ENCODE assay signal across 22 mouse cellular contexts in the genomic region with DNA sequence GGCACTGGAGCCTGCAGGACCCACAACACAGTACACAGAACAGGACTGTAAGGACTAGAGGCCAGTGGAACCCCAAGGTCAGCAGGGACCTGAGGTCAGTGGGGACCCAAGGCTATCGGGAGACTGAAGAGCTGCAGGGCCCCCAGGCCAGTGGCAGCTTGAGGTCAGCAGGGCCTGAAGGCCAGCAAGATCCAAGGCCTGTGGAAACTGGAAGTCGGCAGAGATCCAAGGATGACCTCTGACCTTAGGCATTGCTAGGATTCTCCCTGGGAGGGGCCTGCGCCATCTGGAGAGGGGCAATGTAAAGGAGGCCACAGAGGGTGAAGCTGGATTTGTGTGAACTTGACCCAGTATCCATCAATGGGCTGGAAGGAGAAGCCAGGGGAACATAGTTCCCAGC. TPM values are rescaled to one million over a fixed set of nuclear protein-coding genes. Genes with fewer than 3 reads are reported as not detected.
DNase-seq lines count a peak whose midpoint lies in the region; ATAC-seq and TF ChIP-seq lines count a peak whose summit lies in the region.
"Had no signal": no experiment of that assay in that cellular context is flagged by ENCODE, and none has a peak within 500 bp of the region (broad histone marks: within the 10 kb centered on the region; RNA-seq: fewer than 3 reads in every experiment).

No protein-coding gene starts in this region.

- DNase-seq in ovary, adult 18-20 months (ENCODE audit: low spot score) = peak; percentile 39
- no peak for DNase-seq in ovary, postnatal 10 days (ENCODE audit: low spot score)
- DNase-seq in neural tube, embryonic 10.5 days (ENCODE audit: extremely low spot score, low spot score) = peak; percentile 52
- DNase-seq in lung, adult 2 months = no peak
- DNase-seq in cerebellum, adult 2 months = no peak
- DNase-seq: cerebellum, adult 18-20 months; cerebellum, postnatal 36 days; gastrocnemius, postnatal 14 days; heart, adult 11 months; heart, postnatal 10 days; kidney, adult 8-10 months; kidney, postnatal 10 days; liver; lung, postnatal 4 days had no signal

- H3K36me3 ChIP-seq in forebrain, embryonic 13.5 days (ENCODE audit: poor library complexity, severe bottlenecking) = no peaks in the 10 kb centered on the region
- no peaks in the 10 kb centered on the region for H3K36me3 ChIP-seq in forebrain, embryonic 15.5 days
- H3K36me3 ChIP-seq: embryonic facial prominence, embryonic 12.5 days; heart, embryonic 12.5 days; limb, embryonic 10.5 days; liver, embryonic 15.5 days had no signal

- H3K4me3 ChIP-seq in forebrain, embryonic 13.5 days = no peak overlapping the region
- no peak overlapping the region for H3K4me3 ChIP-seq in forebrain, embryonic 15.5 days
- H3K4me3 ChIP-seq in lung, adult 2 months (replicated peaks; ENCODE audit: extremely low read depth, low read depth, low read length) = no peak overlapping the region
- no peak overlapping the region for H3K4me3 ChIP-seq in cerebellum, adult 2 months (replicated peaks; ENCODE audit: insufficient read depth, low read depth, low read length)
- H3K4me3 ChIP-seq: embryonic facial prominence, embryonic 12.5 days; heart, embryonic 12.5 days; limb, embryonic 10.5 days; liver, embryonic 15.5 days had no signal

- H3K4me2 ChIP-seq in forebrain, embryonic 13.5 days = no peak overlapping the region
- no peak overlapping the region for H3K4me2 ChIP-seq in forebrain, embryonic 15.5 days (replicated peaks)
- H3K4me2 ChIP-seq: embryonic facial prominence, embryonic 12.5 days; heart, embryonic 12.5 days; liver, embryonic 15.5 days had no signal

- TF ChIP-seq POLR2A in lung, adult 2 months (IDR thresholded peaks at IDR 0.05; ENCODE audit: borderline replicate concordance, extremely low read depth, low read depth, low read length) = no peak
- no peak for TF ChIP-seq POLR2A in cerebellum, adult 2 months (IDR thresholded peaks at IDR 0.05; ENCODE audit: borderline replicate concordance, insufficient read depth, low read length)

- no peak for ATAC-seq in forebrain, embryonic 13.5 days
- no peak for ATAC-seq in forebrain, embryonic 15.5 days (replicated peaks)
- ATAC-seq: forebrain, embryonic 14.5 days had no signal

- H3K9me3 ChIP-seq in forebrain, embryonic 13.5 days (replicated peaks) = no peaks in the 10 kb centered on the region; the same call in 1 of the 2 replicates
- no peaks in the 10 kb centered on the region for H3K9me3 ChIP-seq in forebrain, embryonic 15.5 days
- H3K9me3 ChIP-seq: limb, embryonic 10.5 days had no signal

- H3K9ac ChIP-seq in forebrain, embryonic 13.5 days = no peak overlapping the region
- H3K9ac ChIP-seq in forebrain, embryonic 15.5 days (replicated peaks) = no peak overlapping the region
- H3K9ac ChIP-seq: embryonic facial prominence, embryonic 12.5 days; heart, embryonic 12.5 days; liver, embryonic 15.5 days had no signal

- H3K27me3 ChIP-seq in forebrain, embryonic 13.5 days = no peaks in the 10 kb centered on the region
- H3K27me3 ChIP-seq in forebrain, embryonic 15.5 days = no peaks in the 10 kb centered on the region
- no peaks in the 10 kb centered on the region for H3K27me3 ChIP-seq in cerebellum, adult 2 months (ENCODE audit: control insufficient read depth, insufficient read depth, low read length)
- H3K27me3 ChIP-seq: embryonic facial prominence, embryonic 12.5 days; heart, embryonic 12.5 days; liver, embryonic 15.5 days had no signal

- no peak for TF ChIP-seq CTCF in lung, adult 2 months (IDR thresholded peaks at IDR 0.05; ENCODE audit: insufficient read depth, low read length)
- TF ChIP-seq CTCF in cerebellum, adult 2 months (IDR thresholded peaks at IDR 0.05; ENCODE audit: borderline replicate concordance, insufficient read depth, low read depth, low read length) = no peak

- 0 out of 2 replicates have a peak overlapping the region, but pooled peaks have one; percentile 5 for H3K27ac ChIP-seq in forebrain, embryonic 13.5 days
- no peak overlapping the region; the same call in 1 of the 2 replicates for H3K27ac ChIP-seq in forebrain, embryonic 15.5 days (replicated peaks)
- no peak overlapping the region for H3K27ac ChIP-seq in cerebellum, adult 2 months (ENCODE audit: insufficient read depth, low read length)
- H3K27ac ChIP-seq: embryonic facial prominence, embryonic 12.5 days; limb, embryonic 10.5 days; liver, embryonic 15.5 days; stomach, postnatal 0 days had no signal

- peaks cover 36% of the 10 kb centered on the region for H3K4me1 ChIP-seq in forebrain, embryonic 13.5 days
- H3K4me1 ChIP-seq in forebrain, embryonic 15.5 days = peaks cover 44% of the 10 kb centered on the region
- H3K4me1 ChIP-seq in lung, adult 2 months (ENCODE audit: control insufficient read depth, insufficient read depth, low read length) = peaks cover 6% of the 10 kb centered on the region; the same call in 1 of the 2 replicates
- H3K4me1 ChIP-seq in cerebellum, adult 2 months (ENCODE audit: control insufficient read depth, insufficient read depth, low read length) = peaks cover 46% of the 10 kb centered on the region
- H3K4me1 ChIP-seq: embryonic facial prominence, embryonic 12.5 days; liver, embryonic 15.5 days had no signal

- 57% methylated on average over 3 of the region's 3 CpGs for WGBS in forebrain, embryonic 13.5 days
- 65% methylated on average over 3 of the region's 3 CpGs for WGBS in forebrain, embryonic 15.5 days
- WGBS in lung, adult 2 months = 71% methylated on average over 3 of the region's 3 CpGs
- WGBS in cerebellum, adult 2 months = 71% methylated on average over 3 of the region's 3 CpGs

RNA-seq across cellular contexts. Expression of a gene that starts 45.9 kb away (rescaled TPM):
- 25.6 and 27.3 TPM in 2 replicates for polyA plus RNA-seq in forebrain, embryonic 13.5 days (2015; fragmentation: Nextera tagmentation; extraction: Ambion mirVana)
- polyA plus RNA-seq in forebrain, embryonic 15.5 days (2015; fragmentation: Nextera tagmentation; extraction: Ambion mirVana) = 30.2 and 31.6 TPM in 2 replicates
- 65.5 and 78.9 TPM in 2 replicates for polyA plus RNA-seq in lung, adult 2 months (2012; rRNA removed)
- polyA plus RNA-seq in cerebellum, adult 2 months (2012; rRNA removed) = 86.8 and 93.2 TPM in 2 replicates

Comparison
In these comparisons a context has a peak if more than half of its experiments do, and no peak if none do; other contexts are left out.
1. DNase-seq: peak in ovary, adult 18-20 months (single experiment) and neural tube, embryonic 10.5 days (single experiment); none in ovary, postnatal 10 days (single experiment), lung, adult 2 months (single experiment) and cerebellum, adult 2 months (0 of 2).